In genomic region chr1:159392667-159393066, GRCm38 (mm10) we compare ENCODE assay signal across 10 mouse cellular contexts.
DNase-seq lines count a peak whose midpoint lies in the region; ATAC-seq and TF ChIP-seq lines count a peak whose summit lies in the region.
"Had no signal": no experiment of that assay in that cellular context is flagged by ENCODE, and none has a peak within 500 bp of the region (broad histone marks: within the 10 kb centered on the region; RNA-seq: fewer than 3 reads in every experiment).

No protein-coding gene starts in this region.

- H3K4me2 ChIP-seq in liver, postnatal 0 days (ENCODE audit: low read depth, low read length): no peak overlapping the region
- H3K4me2 ChIP-seq in myocyte (ENCODE audit: low read depth): peak overlapping the region; percentile 59
- H3K4me2 ChIP-seq: midbrain, embryonic 13.5 days had no signal

- no peaks in the 10 kb centered on the region for H3K36me3 ChIP-seq in liver, adult 2 months (ENCODE audit: control insufficient read depth, insufficient read depth, low read length)
- no peaks in the 10 kb centered on the region for H3K36me3 ChIP-seq in liver, postnatal 0 days (replicated peaks; ENCODE audit: insufficient read depth, low read length)
- H3K36me3 ChIP-seq in embryonic facial prominence, embryonic 10.5 days (replicated peaks): no peaks in the 10 kb centered on the region
- no peaks in the 10 kb centered on the region for H3K36me3 ChIP-seq in myocyte (ENCODE audit: control insufficient read depth, insufficient read depth)
- H3K36me3 ChIP-seq: G1E; midbrain, embryonic 13.5 days had no signal

- H3K9ac ChIP-seq in liver, adult 2 months (ENCODE audit: low read depth, low read length): no peak overlapping the region
- H3K9ac ChIP-seq in liver, postnatal 0 days (replicated peaks): no peak overlapping the region
- H3K9ac ChIP-seq: midbrain, embryonic 13.5 days had no signal

- H3K79me2 ChIP-seq in liver, adult 2 months (ENCODE audit: control insufficient read depth, insufficient read depth, low read length): no peaks in the 10 kb centered on the region
- H3K79me2 ChIP-seq in myocyte (ENCODE audit: control insufficient read depth, insufficient read depth): no peaks in the 10 kb centered on the region

- ATAC-seq in liver, postnatal 0 days: no peak
- ATAC-seq: midbrain, embryonic 13.5 days had no signal

- H3K27ac ChIP-seq in liver, adult 2 months (replicated peaks; ENCODE audit: insufficient read depth, low read depth, low read length): peak overlapping the region; percentile 32; the same call in 1 of the 2 replicates
- no peak overlapping the region for H3K27ac ChIP-seq in liver, postnatal 0 days (ENCODE audit: low read depth)
- 0 out of 2 replicates have a peak overlapping the region, but pooled peaks have one; percentile 31 for H3K27ac ChIP-seq in embryonic facial prominence, embryonic 10.5 days (replicated peaks)
- H3K27ac ChIP-seq: midbrain, embryonic 13.5 days had no signal

- no peak for TF ChIP-seq EP300 in liver, postnatal 0 days (IDR thresholded peaks at IDR 0.05; ENCODE audit: low read depth)

- 62% methylated on average over 8 of the region's 8 CpGs for WGBS in liver, adult 2 months
- WGBS in liver, postnatal 0 days (ENCODE audit: insufficient replicate concordance): 50% methylated on average over 8 of the region's 8 CpGs
- 56% methylated on average over 8 of the region's 8 CpGs for WGBS in embryonic facial prominence, embryonic 10.5 days

- H3K27me3 ChIP-seq in liver, adult 2 months (ENCODE audit: control insufficient read depth, insufficient read depth, low read length): no peaks in the 10 kb centered on the region
- H3K27me3 ChIP-seq in liver, postnatal 0 days (ENCODE audit: insufficient read depth, low read length): no peaks in the 10 kb centered on the region
- no peaks in the 10 kb centered on the region for H3K27me3 ChIP-seq in embryonic facial prominence, embryonic 10.5 days (replicated peaks; ENCODE audit: low read depth, poor library complexity, severe bottlenecking)
- no peaks in the 10 kb centered on the region for H3K27me3 ChIP-seq in myocyte (ENCODE audit: control insufficient read depth, insufficient read depth, insufficient read length)
- H3K27me3 ChIP-seq: midbrain, embryonic 13.5 days had no signal

- DNase-seq in embryo, embryonic 10 days (ENCODE audit: low spot score): peak; percentile 33
- no peak for DNase-seq in embryo, embryonic 10.5 days (ENCODE audit: low spot score)
- DNase-seq in liver, adult 2 months (ENCODE audit: extremely low read depth, low read depth, low spot score): no peak
- no peak for DNase-seq in liver, postnatal 0 days
- peak; percentile 12 for DNase-seq in embryonic facial prominence, embryonic 10.5 days (ENCODE audit: low spot score)
- no peak for DNase-seq in gastrocnemius, postnatal 14 days
- no peak for DNase-seq in kidney, postnatal 14 days

- peaks cover 2% of the 10 kb centered on the region; the same call in 1 of the 2 replicates for H3K4me1 ChIP-seq in liver, adult 2 months (ENCODE audit: control insufficient read depth, insufficient read depth, low read length)
- no peaks in the 10 kb centered on the region for H3K4me1 ChIP-seq in liver, postnatal 0 days (ENCODE audit: insufficient read depth)
- peaks cover 16% of the 10 kb centered on the region for H3K4me1 ChIP-seq in embryonic facial prominence, embryonic 10.5 days

- no peak for TF ChIP-seq CTCF in liver, adult 2 months (IDR thresholded peaks at IDR 0.05; ENCODE audit: low read depth, low read length)
- no peak for TF ChIP-seq CTCF in liver, postnatal 0 days (IDR thresholded peaks at IDR 0.05; ENCODE audit: low read depth)

- no peak overlapping the region for H3ac ChIP-seq in myocyte (ENCODE audit: control insufficient read depth, insufficient read length)

- no peak for TF ChIP-seq POLR2A in liver, adult 2 months (IDR thresholded peaks at IDR 0.05; ENCODE audit: extremely low read depth, insufficient read depth, low read length)
- no peak for TF ChIP-seq POLR2A in myocyte (IDR thresholded peaks at IDR 0.05; ENCODE audit: insufficient read length, low read depth)

- H3K4me3 ChIP-seq in liver, adult 2 months (ENCODE audit: insufficient read depth, low read depth, low read length): no peak overlapping the region
- H3K4me3 ChIP-seq in liver, postnatal 0 days (ENCODE audit: low read depth, low read length): no peak overlapping the region
- H3K4me3 ChIP-seq in embryonic facial prominence, embryonic 10.5 days: no peak overlapping the region
- H3K4me3 ChIP-seq in myocyte: no peak overlapping the region
- H3K4me3 ChIP-seq: midbrain, embryonic 13.5 days had no signal

- H3K9me3 ChIP-seq in liver, postnatal 0 days (ENCODE audit: low read length): no peaks in the 10 kb centered on the region
- no peaks in the 10 kb centered on the region for H3K9me3 ChIP-seq in embryonic facial prominence, embryonic 10.5 days
- H3K9me3 ChIP-seq: G1E; midbrain, embryonic 13.5 days had no signal

- intact Hi-C loops in gastrocnemius, postnatal 14 days (cut with DNase I; ENCODE audit: low total_unique reads): loop anchor here (5.0 to 10.0 kb wide), 2 partner anchors 390 to 692 kb away; no protein-coding TSS in a partner anchor

TF ChIP-seq in myocyte, 11 proteins besides CTCF, POLR2A, EP300 and RAD21:
- TF ChIP-seq CEBPB (IDR thresholded peaks at IDR 0.05; ENCODE audit: insufficient read depth, poor library complexity, severe bottlenecking): no peak
- no peak for TF ChIP-seq USF1 (IDR thresholded peaks at IDR 0.05; ENCODE audit: low read depth)
- TF ChIP-seq MYOD1 (IDR thresholded peaks at IDR 0.05; ENCODE audit: control insufficient read depth in 1 of 3, insufficient read length in 2 of 3, low read depth in 2 of 3): peak in 1 of 3 experiments; percentile 45

Comparison
In these comparisons a context has a peak if more than half of its experiments do, and no peak if none do; other contexts are left out.
1. DNase-seq: peak in embryo, embryonic 10 days (single experiment) and embryonic facial prominence, embryonic 10.5 days (single experiment); none in embryo, embryonic 10.5 days (single experiment), liver, adult 2 months (single experiment), liver, postnatal 0 days (single experiment), gastrocnemius, postnatal 14 days (single experiment) and kidney, postnatal 14 days (single experiment).